Mouse (Mus musculus) intestine, postnatal 0 days (tissue): ENCODE results near the gene Ank2. TPM values are rescaled to one million over a fixed set of nuclear protein-coding genes. Genes with fewer than 3 reads are reported as not detected.

Experiments used
- ATAC-seq: fragments of 200-750 bp; cut with Nextera tagmentation; 2 replicates; pipeline ENCODE4 v1.8.0; 2017; ENCODE audit warnings: mild to moderate bottlenecking, moderate TSS enrichment, moderate library complexity
- H3K27ac ChIP-seq: fragments of 300-500 bp; sonication (generic); 2 replicates; pipeline ENCODE4 v1.5.1; 2014; ENCODE audit warnings: mild to moderate bottlenecking, low read depth, low read length, moderate library complexity
- H3K27me3 ChIP-seq: fragments of 300-500 bp; sonication (generic); replicated peaks from 2 replicates; pipeline ENCODE4 v1.6.1; 2014; ENCODE audit warnings: low read length, mixed read lengths; ENCODE audit not compliant: control insufficient read depth, insufficient read depth
- H3K36me3 ChIP-seq: fragments of 300-500 bp; sonication (generic); 2 replicates; pipeline ENCODE4 v1.6.1; 2014; ENCODE audit warnings: mild to moderate bottlenecking, moderate library complexity; ENCODE audit not compliant: control insufficient read depth, insufficient read depth
- H3K4me1 ChIP-seq: fragments of 300-500 bp; sonication (generic); replicated peaks from 2 replicates; pipeline ENCODE4 v1.6.1; 2014; ENCODE audit warnings: antibody characterized with exemption, low read length, mixed read lengths; ENCODE audit not compliant: control insufficient read depth, insufficient read depth
- H3K4me2 ChIP-seq: fragments of 300-500 bp; sonication (generic); replicated peaks from 2 replicates; pipeline ENCODE4 v1.6.1; 2014; ENCODE audit warnings: low read depth, mild to moderate bottlenecking, moderate library complexity
- H3K4me3 ChIP-seq: fragments of 300-500 bp; sonication (generic); 2 replicates; pipeline ENCODE4 v1.5.1; 2014; ENCODE audit warnings: low read depth, low read length
- H3K9ac ChIP-seq: fragments of 300-500 bp; sonication (generic); 2 replicates; pipeline ENCODE4 v1.6.1; 2014; ENCODE audit warnings: mild to moderate bottlenecking, low read depth, low read length
- H3K9me3 ChIP-seq: fragments of 300-500 bp; sonication (generic); 2 replicates; pipeline ENCODE4 v1.6.1; 2016; ENCODE audit warnings: mixed run types; ENCODE audit not compliant: control insufficient read depth
- CTCF ChIP-seq: sonication (generic); IDR thresholded peaks from 2 replicates; pipeline ENCODE4 v1.5.1; 2016; ENCODE audit warnings: low read depth, mild to moderate bottlenecking, control low read depth, antibody characterized with exemption, moderate library complexity
- WGBS: fragments of 180-500 bp; shearing (Covaris S2); extraction: QIAGEN DNeasy Blood & Tissue Kit; methylation state at CpG from one replicate; pipeline ENCODE4 v1.1.7; 2014; 5-methylcytosine and 5-hydroxymethylcytosine counted together
- polyA plus RNA-seq: library from polyadenylated mRNA; unstranded; fragments of >200 nt; fragmentation: Nextera tagmentation; extraction: Ambion mirVana; gene quantifications from 2 replicates; pipeline ENCODE4 v1.2.1, GENCODE M21; 2015

Gene Ank2
- polyA plus RNA-seq, 1 experiment from 2014 or later, result 9.0 TPM

DNA sequence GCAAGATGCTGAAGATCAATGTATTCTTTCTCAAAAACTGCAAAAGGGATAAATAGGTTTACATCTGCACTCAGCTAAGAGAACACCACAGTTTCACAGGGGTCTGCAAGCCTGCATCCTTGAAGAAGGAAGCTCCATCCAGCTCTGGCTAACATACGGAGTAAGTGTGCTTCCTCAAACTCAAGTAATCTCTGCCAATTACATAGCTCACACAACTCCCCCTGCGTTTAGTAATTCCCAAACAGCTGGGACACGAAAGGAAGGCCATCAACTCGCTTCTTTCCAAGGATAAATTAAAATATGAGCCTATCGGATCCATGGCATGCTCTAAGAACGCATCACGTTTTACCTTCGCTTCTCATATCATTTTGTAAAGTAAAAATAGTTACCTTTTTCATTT is 137.3 kb downstream of the Ank2 start:
- no peak for TF ChIP-seq CTCF
- Histone ChIP-seq H3K4me3 (no peak overlapping the region), H3K4me2 (no peak overlapping the region), H3K9ac (no peak overlapping the region), H3K9me3 (no peaks in the 10 kb centered on the region), H3K4me1 (no peaks in the 10 kb centered on the region), H3K36me3 (no peaks in the 10 kb centered on the region), H3K27me3 (no peaks in the 10 kb centered on the region), H3K27ac (no peak overlapping the region)
- WGBS, result 80% methylated on average over 8 of the region's 8 CpGs
- no peak for ATAC-seq

DNA sequence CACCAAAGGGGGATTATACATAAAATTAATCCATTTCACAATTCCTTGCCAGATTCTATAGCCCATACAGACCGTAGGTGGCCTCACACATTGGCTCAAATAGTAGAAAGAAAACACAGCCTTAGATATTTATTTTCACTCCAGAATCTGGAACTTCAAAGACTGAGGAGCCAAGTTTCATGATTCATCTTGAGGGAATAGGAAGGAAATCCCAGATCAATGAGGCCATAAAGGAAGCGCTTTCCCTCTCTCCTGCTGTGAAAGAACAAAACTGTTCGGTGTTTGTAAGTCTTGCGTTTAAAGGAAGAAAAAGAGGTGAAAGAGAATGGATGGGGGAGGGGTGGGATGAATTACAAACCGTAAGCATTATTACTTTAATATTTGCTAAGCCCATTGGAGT is 137.8 kb downstream of the Ank2 start:
- no peak overlapping the region for H3K4me3 ChIP-seq
- no peak overlapping the region for H3K4me2 ChIP-seq
- no peak for ATAC-seq
- 78% methylated on average over 5 of the region's 5 CpGs for WGBS
- no peaks in the 10 kb centered on the region for H3K9me3 ChIP-seq
- no peaks in the 10 kb centered on the region for H3K27me3 ChIP-seq
- no peaks in the 10 kb centered on the region for H3K4me1 ChIP-seq
- TF ChIP-seq CTCF, result no peak
- no peaks in the 10 kb centered on the region for H3K36me3 ChIP-seq
- H3K27ac ChIP-seq, result no peak overlapping the region
- no peak overlapping the region for H3K9ac ChIP-seq

DNA sequence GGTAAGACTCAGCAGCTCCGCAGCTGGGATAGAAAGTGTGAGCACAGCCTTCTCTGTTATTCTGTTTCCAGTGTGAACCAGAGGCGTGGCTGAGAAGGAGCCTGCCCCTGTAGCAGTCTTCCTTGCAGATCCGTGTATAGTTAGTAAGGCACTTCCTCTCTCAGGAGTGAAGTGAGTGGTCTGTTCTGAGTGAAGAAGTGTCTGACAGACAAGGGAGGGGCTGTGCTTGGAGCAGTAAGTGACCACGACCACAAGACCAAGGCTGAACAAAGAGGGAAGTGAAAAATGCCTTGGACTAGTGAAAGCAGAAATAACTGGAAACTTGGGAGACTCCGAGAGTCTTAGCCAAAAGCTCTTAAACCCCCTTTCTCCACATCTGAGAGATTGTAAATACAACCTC is 143.9 kb downstream of the Ank2 start:
- H3K27me3 ChIP-seq, result no peaks in the 10 kb centered on the region
- H3K27ac ChIP-seq, result no peak overlapping the region
- H3K9me3 ChIP-seq, result no peaks in the 10 kb centered on the region
- WGBS, result 35% methylated on average over 5 of the region's 5 CpGs
- H3K36me3 ChIP-seq, result no peaks in the 10 kb centered on the region
- no peak overlapping the region for H3K4me2 ChIP-seq
- no peaks in the 10 kb centered on the region for H3K4me1 ChIP-seq
- H3K4me3 ChIP-seq, result no peak overlapping the region
- TF ChIP-seq CTCF, result no peak
- H3K9ac ChIP-seq, result no peak overlapping the region
- ATAC-seq, result no peak

GRCm38 (mm10) chr3:127350602-127351362 is 148.4 kb downstream of the Ank2 start:
- Histone ChIP-seq H3K27ac (no peak overlapping the region), H3K4me3 (no peak overlapping the region), H3K36me3 (no peaks in the 10 kb centered on the region), H3K4me1 (no peaks in the 10 kb centered on the region), H3K9me3 (no peaks in the 10 kb centered on the region), H3K27me3 (no peaks in the 10 kb centered on the region), H3K4me2 (no peak overlapping the region), H3K9ac (no peak overlapping the region)
- ATAC-seq, result no peak
- no peak for TF ChIP-seq CTCF
- 86% methylated on average over 9 of the region's 9 CpGs for WGBS

- no peak overlapping the region for H3K9ac ChIP-seq
- WGBS, result 73% methylated on average over 7 of the region's 7 CpGs
These were observed 150.2 kb downstream of the Ank2 start for GRCm38 (mm10) chr3:127348926-127349325.

GRCm38 (mm10) chr3:127345860-127346459 is 153.2 kb downstream of the Ank2 start:
- Histone ChIP-seq H3K27ac (no peak overlapping the region), H3K4me3 (no peak overlapping the region), H3K36me3 (no peaks in the 10 kb centered on the region), H3K9me3 (no peaks in the 10 kb centered on the region), H3K4me1 (no peaks in the 10 kb centered on the region), H3K4me2 (no peak overlapping the region), H3K9ac (no peak overlapping the region), H3K27me3 (no peaks in the 10 kb centered on the region)
- no peak for ATAC-seq
- WGBS, result 85% methylated on average over 8 of the region's 8 CpGs
- TF ChIP-seq CTCF, result no peak

More at GRCm38 (mm10) chr3:127348926-127349325, 150.2 kb downstream of the Ank2 start:
- no peaks in the 10 kb centered on the region for H3K4me1 ChIP-seq
- no peaks in the 10 kb centered on the region for H3K9me3 ChIP-seq
- no peak overlapping the region for H3K4me3 ChIP-seq
- no peak overlapping the region for H3K4me2 ChIP-seq
- no peak for TF ChIP-seq CTCF
- no peaks in the 10 kb centered on the region for H3K36me3 ChIP-seq
- no peak overlapping the region for H3K27ac ChIP-seq
- no peaks in the 10 kb centered on the region for H3K27me3 ChIP-seq
- ATAC-seq, result no peak
